Mouse (Mus musculus): ENCODE measurements around the gene Arfgef3. TPM values are rescaled to one million over a fixed set of nuclear protein-coding genes. Genes with fewer than 3 reads are reported as not detected.

Arfgef3 gene
- polyA plus RNA-seq, 1 experiment, result not detected

- no peak overlapping the region for H3K4me3 ChIP-seq (ENCODE audit: insufficient read depth, low read depth, low read length)
- H3K4me1 ChIP-seq (ENCODE audit: control insufficient read depth, insufficient read depth, low read length), result no peaks in the 10 kb centered on the region
- no peak overlapping the region for H3K27ac ChIP-seq (ENCODE audit: insufficient read depth, low read depth, low read length)
- WGBS, result 83% methylated on average over 1 of the region's 1 CpGs
- TF ChIP-seq CTCF (IDR thresholded peaks at IDR 0.05; ENCODE audit: insufficient read depth, low read depth, low read length) (no peak), POLR2A (IDR thresholded peaks at IDR 0.05; ENCODE audit: insufficient read depth, low read depth, low read length) (no peak)
Observed at GRCm38 (mm10) chr10:18661606-18662220, 82.0 kb downstream of the Arfgef3 start.

GRCm38 (mm10) chr10:18660998-18661397 is 82.8 kb downstream of the Arfgef3 start:
- no peak overlapping the region for H3K27ac ChIP-seq (ENCODE audit: insufficient read depth, low read depth, low read length)
- no peak overlapping the region for H3K4me3 ChIP-seq (ENCODE audit: insufficient read depth, low read depth, low read length)
- no peak for TF ChIP-seq CTCF (IDR thresholded peaks at IDR 0.05; ENCODE audit: insufficient read depth, low read depth, low read length)
- TF ChIP-seq POLR2A (IDR thresholded peaks at IDR 0.05; ENCODE audit: insufficient read depth, low read depth, low read length), result no peak
- no peaks in the 10 kb centered on the region for H3K4me1 ChIP-seq (ENCODE audit: control insufficient read depth, insufficient read depth, low read length)
- 84% methylated on average over 2 of the region's 2 CpGs for WGBS

GRCm38 (mm10) chr10:18657588-18657987 is 86.2 kb downstream of the Arfgef3 start:
- H3K4me3 ChIP-seq (ENCODE audit: insufficient read depth, low read depth, low read length), result no peak overlapping the region

GRCm38 (mm10) chr10:18647069-18647468 is 96.7 kb downstream of the Arfgef3 start:
- WGBS, result 78% methylated on average over 1 of the region's 1 CpGs
- Histone ChIP-seq H3K4me1 (ENCODE audit: control insufficient read depth, insufficient read depth, low read length) (no peaks in the 10 kb centered on the region), H3K4me3 (ENCODE audit: insufficient read depth, low read depth, low read length) (no peak overlapping the region), H3K27ac (ENCODE audit: insufficient read depth, low read depth, low read length) (no peak overlapping the region)
- TF ChIP-seq CTCF (IDR thresholded peaks at IDR 0.05; ENCODE audit: insufficient read depth, low read depth, low read length) (no peak), POLR2A (IDR thresholded peaks at IDR 0.05; ENCODE audit: insufficient read depth, low read depth, low read length) (no peak)

More at GRCm38 (mm10) chr10:18657588-18657987, 86.2 kb downstream of the Arfgef3 start:
- Histone ChIP-seq H3K4me1 (ENCODE audit: control insufficient read depth, insufficient read depth, low read length) (no peaks in the 10 kb centered on the region), H3K27ac (ENCODE audit: insufficient read depth, low read depth, low read length) (no peak overlapping the region)
- WGBS, result 92% methylated on average over 1 of the region's 1 CpGs
- TF ChIP-seq CTCF (IDR thresholded peaks at IDR 0.05; ENCODE audit: insufficient read depth, low read depth, low read length) (no peak), POLR2A (IDR thresholded peaks at IDR 0.05; ENCODE audit: insufficient read depth, low read depth, low read length) (no peak)

GRCm38 (mm10) chr10:18646035-18646434 is 97.7 kb downstream of the Arfgef3 start:
- H3K4me1 ChIP-seq (ENCODE audit: control insufficient read depth, insufficient read depth, low read length), result no peaks in the 10 kb centered on the region
- WGBS, result 96% methylated on average over 10 of the region's 10 CpGs
- no peak overlapping the region for H3K27ac ChIP-seq (ENCODE audit: insufficient read depth, low read depth, low read length)
- no peak overlapping the region for H3K4me3 ChIP-seq (ENCODE audit: insufficient read depth, low read depth, low read length)
- TF ChIP-seq POLR2A (IDR thresholded peaks at IDR 0.05; ENCODE audit: insufficient read depth, low read depth, low read length) (no peak), CTCF (IDR thresholded peaks at IDR 0.05; ENCODE audit: insufficient read depth, low read depth, low read length) (no peak)

GRCm38 (mm10) chr10:18644346-18644745 is 99.4 kb downstream of the Arfgef3 start:
- TF ChIP-seq CTCF (IDR thresholded peaks at IDR 0.05; ENCODE audit: insufficient read depth, low read depth, low read length), result no peak
- TF ChIP-seq POLR2A (IDR thresholded peaks at IDR 0.05; ENCODE audit: insufficient read depth, low read depth, low read length), result no peak
- H3K27ac ChIP-seq (ENCODE audit: insufficient read depth, low read depth, low read length), result no peak overlapping the region
- 100% methylated on average over 1 of the region's 1 CpGs for WGBS
- H3K4me1 ChIP-seq (ENCODE audit: control insufficient read depth, insufficient read depth, low read length), result no peaks in the 10 kb centered on the region
- H3K4me3 ChIP-seq (ENCODE audit: insufficient read depth, low read depth, low read length), result no peak overlapping the region

- Histone ChIP-seq H3K4me1 (ENCODE audit: control insufficient read depth, insufficient read depth, low read length) (no peaks in the 10 kb centered on the region), H3K27ac (ENCODE audit: insufficient read depth, low read depth, low read length) (no peak overlapping the region), H3K4me3 (ENCODE audit: insufficient read depth, low read depth, low read length) (no peak overlapping the region)
- WGBS, result 71% methylated on average over 3 of the region's 3 CpGs
- TF ChIP-seq POLR2A (IDR thresholded peaks at IDR 0.05; ENCODE audit: insufficient read depth, low read depth, low read length) (no peak), CTCF (IDR thresholded peaks at IDR 0.05; ENCODE audit: insufficient read depth, low read depth, low read length) (no peak)
Observed at GRCm38 (mm10) chr10:18643506-18643905, 100.2 kb downstream of the Arfgef3 start.

- no peak for TF ChIP-seq CTCF (IDR thresholded peaks at IDR 0.05; ENCODE audit: insufficient read depth, low read depth, low read length)
- TF ChIP-seq POLR2A (IDR thresholded peaks at IDR 0.05; ENCODE audit: insufficient read depth, low read depth, low read length), result no peak
- H3K4me3 ChIP-seq (ENCODE audit: insufficient read depth, low read depth, low read length), result no peak overlapping the region
- H3K27ac ChIP-seq (ENCODE audit: insufficient read depth, low read depth, low read length), result no peak overlapping the region
- 81% methylated on average over 5 of the region's 5 CpGs for WGBS
- no peaks in the 10 kb centered on the region for H3K4me1 ChIP-seq (ENCODE audit: control insufficient read depth, insufficient read depth, low read length)
Observed at GRCm38 (mm10) chr10:18642854-18643253, 100.9 kb downstream of the Arfgef3 start.

- Histone ChIP-seq H3K4me3 (ENCODE audit: insufficient read depth, low read depth, low read length) (no peak overlapping the region), H3K4me1 (ENCODE audit: control insufficient read depth, insufficient read depth, low read length) (no peaks in the 10 kb centered on the region), H3K27ac (ENCODE audit: insufficient read depth, low read depth, low read length) (no peak overlapping the region)
- WGBS, result 95% methylated on average over 5 of the region's 5 CpGs
- TF ChIP-seq POLR2A (IDR thresholded peaks at IDR 0.05; ENCODE audit: insufficient read depth, low read depth, low read length) (no peak), CTCF (IDR thresholded peaks at IDR 0.05; ENCODE audit: insufficient read depth, low read depth, low read length) (no peak)
Observed at GRCm38 (mm10) chr10:18640596-18640995, 103.2 kb downstream of the Arfgef3 start.

All from olfactory bulb, adult 2 months (tissue).